Mouse (Mus musculus) right cerebral cortex, adult 2 months (tissue): ENCODE measurements at regions not wholly inside any gene's neighbourhood (a gene's known extent, or its start where the extent isn't known, plus 50 kb on each side); places are given as distances from the start of the nearest gene placed in this dataset.

Source experiments
- DNase-seq, 2 experiments: peaks; one replicate each; pipeline ENCODE4 v3.0.0; 2021 to 2022; ENCODE audit warnings: low spot score in 2 of 2

DNA sequence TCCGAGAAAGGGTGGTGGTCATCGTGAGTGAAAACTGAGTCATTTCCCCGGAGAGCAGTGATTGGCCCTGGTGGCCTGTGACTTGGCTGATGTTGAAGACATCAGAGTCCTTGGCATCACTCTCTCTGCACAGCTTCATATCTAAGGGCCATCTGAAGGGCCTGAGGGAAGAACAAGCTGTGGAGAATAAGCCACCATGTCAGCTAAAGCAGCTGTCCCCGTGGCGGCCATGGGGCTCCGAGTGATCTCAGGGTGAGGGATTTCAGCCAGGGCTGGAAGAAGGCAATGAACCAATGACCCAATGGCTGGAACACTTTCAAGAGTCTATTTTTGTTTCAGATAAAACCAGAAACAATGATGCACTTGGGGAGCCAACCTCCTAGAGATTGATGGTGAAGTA lies 62.2 kb downstream of the Ttc32 start:
- DNase-seq = no peak

- DNase-seq = no peak
These were observed 65.3 kb downstream of the Ttc32 start for GRCm38 (mm10) chr12:9095061-9095460.

DNA sequence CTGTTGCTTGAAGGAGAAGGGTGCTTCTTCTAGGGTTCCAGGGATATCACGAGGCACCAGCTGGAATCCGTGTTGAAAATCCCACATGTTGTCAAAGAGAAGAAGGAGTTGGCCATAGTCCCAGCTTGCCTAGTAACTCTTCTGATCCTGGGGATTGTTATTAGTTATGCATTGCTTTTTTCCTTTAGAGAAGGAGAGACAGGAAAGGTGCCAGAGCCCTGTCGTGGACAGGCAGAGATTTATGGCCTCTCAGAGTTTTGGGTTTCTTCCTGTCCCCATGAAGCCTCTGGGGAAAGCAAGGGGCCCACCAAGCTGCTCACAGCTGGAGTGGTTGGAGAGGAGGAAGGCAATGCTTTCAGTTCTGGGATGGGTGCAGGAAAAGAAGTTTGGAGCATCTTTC lies 76.6 kb downstream of the Ttc32 start:
- DNase-seq = no peak

DNA sequence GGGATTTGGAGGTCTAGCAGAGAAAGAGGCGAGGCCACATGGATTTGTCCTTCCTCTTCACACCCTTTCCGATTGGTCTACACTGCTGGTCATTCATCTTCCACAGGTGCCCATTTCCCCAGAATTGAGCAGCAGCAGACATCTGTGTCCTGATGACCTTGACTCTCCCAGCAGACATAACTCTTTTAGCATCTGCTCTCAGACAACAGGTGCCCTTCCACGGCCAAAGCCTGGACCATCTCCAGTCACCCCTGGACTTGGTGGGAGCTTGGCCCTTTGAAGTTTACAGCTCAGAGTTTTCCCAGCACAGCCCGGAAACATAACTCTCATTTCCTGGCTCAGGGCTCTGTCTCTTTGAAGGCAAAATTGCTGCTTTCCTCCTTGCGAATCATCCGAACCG lies 80.0 kb downstream of the Ttc32 start:
- DNase-seq = no peak

DNA sequence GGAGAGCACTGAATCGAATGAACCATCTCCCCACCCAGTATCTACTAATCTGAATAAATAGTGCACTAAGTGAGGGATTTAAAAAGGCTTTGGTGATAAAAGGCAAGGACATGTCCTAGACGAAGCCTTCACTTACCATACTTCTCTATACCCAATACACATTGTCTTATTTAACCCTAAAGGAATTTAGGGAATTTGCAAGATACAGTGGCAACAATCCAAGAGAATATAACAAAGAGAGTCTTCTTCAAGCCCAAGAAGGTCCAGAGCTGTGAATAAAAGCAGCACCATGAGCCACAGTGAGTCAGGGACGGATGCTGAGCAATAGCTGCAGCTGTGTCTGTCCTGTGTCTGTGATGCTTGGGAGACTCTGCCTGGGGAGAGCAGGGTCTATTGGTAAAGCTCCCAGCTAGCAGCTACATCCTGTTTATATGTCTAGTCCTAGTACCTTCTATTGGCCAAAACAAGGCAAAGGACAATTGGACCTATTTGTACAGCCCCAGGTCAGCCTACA lies 82.4 kb downstream of the Ttc32 start:
- no peak for DNase-seq

- DNase-seq = peak; percentile 12 to 19
These were observed 83.9 kb downstream of the Ttc32 start for GRCm38 (mm10) chr12:9113652-9114051.

DNA sequence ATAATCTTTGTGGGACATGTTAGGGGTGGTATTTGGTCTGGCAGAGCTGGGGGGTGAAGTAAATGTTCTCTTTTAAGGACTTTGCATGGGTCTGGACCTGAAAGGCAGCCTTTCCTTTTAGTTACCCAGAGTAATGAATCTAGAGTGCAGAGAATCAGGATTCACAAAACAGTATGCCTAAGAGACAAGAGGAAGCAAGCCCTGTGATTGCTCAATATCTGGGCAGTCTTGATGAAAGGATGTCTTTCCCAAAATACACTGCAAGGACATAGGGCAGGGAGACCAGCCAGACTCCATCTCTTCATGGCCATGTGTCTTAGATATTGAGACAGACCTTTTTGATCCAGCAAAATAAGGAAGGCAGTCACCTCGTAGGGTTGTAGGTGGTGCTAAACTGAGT lies 84.3 kb downstream of the Ttc32 start:
- DNase-seq = no peak

GRCm38 (mm10) chr12:9118576-9118975 lies 88.8 kb downstream of the Ttc32 start:
- no peak for DNase-seq

- DNase-seq = no peak
These were observed 98.2 kb downstream of the Ttc32 start for GRCm38 (mm10) chr12:9127931-9128550.

DNA sequence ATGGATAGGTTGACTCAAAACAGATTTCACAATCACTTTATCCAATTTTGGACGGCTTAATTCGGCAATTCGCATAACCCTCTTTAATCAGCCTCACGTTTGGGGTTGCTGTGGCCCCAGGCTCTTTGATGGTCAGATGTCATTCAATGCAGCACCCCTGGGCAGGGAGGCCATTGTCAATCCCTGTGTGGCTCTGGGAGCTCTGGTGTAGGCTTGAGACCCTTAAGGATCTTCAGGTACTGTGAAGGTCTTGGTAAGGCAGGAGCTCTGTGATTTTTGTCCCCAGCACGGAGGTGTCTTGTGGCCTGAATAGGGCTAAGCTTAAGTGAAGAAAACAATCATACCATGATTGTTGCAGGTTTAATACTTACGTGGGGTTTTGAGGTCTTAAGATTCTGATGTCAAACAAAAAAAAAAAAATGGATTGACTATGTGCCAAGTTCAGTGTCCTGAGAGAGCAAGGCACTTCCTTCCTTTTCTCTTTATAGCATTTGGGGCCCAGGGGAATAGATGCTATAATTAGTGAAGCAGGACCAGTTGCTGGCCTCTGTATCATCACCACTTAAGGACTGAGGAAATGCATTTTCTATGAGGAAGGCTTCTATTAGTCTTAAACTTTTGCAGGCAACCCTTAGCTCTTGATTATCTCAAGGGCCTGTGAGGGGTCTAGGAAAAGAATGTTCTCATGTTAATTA lies 98.9 kb downstream of the Ttc32 start:
- no peak for DNase-seq

DNA sequence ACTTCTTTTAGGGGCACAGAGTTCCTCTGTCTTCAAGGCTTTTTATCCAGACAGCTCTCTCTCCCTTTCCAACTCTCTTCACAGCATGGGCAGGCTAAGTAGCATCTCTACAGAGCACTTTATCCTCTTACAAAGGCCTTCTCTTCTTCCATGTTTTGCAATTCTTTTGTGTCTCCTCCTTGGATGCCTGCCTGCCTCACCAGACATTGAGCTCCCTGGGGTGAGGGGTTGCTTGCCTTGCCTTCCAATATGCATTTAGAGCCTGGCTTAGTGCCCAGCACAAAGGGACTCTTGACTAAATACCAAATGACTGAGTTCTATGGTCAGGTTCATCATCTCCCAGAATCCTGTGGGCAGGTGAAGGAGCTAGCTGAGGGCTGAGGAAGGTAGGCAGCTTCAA lies 102.8 kb downstream of the Ttc32 start:
- DNase-seq = no peak

DNA sequence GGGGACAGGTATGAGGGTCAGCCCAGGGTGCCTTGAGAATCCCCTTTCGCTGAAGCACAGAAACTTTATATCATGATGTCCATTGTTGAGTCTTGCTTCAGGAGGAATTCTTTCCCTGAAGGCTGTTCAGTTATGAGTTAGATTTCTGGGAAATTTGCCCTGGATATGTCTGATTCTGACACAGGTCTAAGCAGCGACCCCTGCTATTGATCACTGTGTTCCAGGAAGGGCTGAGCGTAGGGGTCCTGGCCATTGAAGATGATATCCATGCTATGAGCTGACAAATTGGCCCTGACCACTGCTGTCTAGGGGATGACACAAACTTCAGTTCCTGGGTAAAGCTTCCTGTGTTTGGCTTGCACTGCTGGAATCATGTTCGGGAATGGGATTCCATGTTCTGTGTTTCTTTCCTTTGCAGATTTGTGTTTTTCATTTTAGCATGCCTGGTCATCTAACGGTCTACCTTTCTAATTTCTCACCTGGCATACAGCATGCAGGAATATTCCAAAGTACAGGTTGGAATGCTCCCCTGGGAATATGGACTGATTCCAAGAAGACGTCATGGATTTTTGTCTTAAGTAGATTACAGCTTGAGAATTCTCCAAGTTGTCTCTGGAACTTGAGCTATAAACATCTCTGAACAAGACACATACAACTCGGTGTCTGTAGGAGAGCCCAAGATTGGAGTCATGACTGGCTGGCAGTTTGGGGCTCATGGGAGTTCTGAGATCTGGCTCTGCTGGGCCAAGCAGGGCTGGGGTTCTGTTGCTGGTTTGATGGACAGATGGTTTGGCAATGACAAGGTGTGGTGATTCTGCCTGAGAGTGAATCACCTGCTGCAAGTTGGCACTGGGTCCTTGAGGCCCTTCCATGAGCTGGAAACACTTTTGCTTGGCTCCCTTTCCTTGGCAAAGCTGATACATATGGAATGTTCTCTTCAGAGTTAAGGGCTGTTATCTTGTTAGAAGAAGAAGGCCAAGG lies 104.4 kb downstream of the Ttc32 start:
- no peak for DNase-seq

GRCm38 (mm10) chr12:9151001-9151400 lies 121.2 kb downstream of the Ttc32 start:
- no peak for DNase-seq

DNA sequence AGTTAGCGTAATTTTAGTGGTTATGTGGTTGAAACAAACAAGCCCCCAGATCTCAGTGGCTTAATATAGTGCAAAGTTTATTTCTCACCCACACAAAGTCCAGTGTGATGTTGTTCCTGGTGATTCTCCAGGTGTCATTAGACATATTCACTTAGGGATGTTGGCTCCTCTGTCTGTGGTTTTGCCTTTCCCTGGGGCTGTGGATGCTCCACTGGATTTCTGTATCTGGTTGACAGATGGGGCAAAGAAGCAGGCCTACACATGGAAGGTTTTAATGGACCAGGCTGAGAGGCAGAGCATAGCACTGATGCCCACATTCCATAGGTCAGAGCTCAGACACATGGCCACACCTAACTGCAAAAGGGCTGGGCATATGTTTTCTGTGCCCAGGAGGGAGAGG lies 121.6 kb downstream of the Ttc32 start:
- no peak for DNase-seq

GRCm38 (mm10) chr12:9154491-9154890 lies 124.7 kb downstream of the Ttc32 start:
- DNase-seq = no peak

- no peak for DNase-seq
These were observed 127.0 kb downstream of the Ttc32 start for GRCm38 (mm10) chr12:9156794-9157193.

DNA sequence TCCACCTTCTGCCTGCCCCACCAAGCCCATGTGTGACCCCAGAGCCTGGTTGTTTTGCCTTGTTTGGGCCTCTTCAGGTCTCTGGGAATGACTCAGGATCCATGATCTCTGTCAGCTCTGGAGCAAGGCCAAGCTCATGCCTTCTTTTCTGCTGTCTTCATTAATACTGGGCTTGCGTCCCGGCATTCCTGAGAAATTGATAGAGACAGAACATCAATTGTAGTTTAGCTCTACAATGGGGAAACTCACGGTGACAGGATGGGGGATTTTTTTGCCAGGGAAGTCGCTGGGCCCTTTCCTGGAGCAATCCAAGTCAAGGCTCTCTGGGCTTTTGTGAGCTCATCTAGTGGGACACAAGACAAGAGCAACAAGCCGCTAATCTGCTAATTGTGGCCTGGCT lies 129.0 kb downstream of the Ttc32 start:
- no peak for DNase-seq

- no peak for DNase-seq
These were observed 135.7 kb downstream of the Ttc32 start for GRCm38 (mm10) chr12:9165367-9165940.

DNA sequence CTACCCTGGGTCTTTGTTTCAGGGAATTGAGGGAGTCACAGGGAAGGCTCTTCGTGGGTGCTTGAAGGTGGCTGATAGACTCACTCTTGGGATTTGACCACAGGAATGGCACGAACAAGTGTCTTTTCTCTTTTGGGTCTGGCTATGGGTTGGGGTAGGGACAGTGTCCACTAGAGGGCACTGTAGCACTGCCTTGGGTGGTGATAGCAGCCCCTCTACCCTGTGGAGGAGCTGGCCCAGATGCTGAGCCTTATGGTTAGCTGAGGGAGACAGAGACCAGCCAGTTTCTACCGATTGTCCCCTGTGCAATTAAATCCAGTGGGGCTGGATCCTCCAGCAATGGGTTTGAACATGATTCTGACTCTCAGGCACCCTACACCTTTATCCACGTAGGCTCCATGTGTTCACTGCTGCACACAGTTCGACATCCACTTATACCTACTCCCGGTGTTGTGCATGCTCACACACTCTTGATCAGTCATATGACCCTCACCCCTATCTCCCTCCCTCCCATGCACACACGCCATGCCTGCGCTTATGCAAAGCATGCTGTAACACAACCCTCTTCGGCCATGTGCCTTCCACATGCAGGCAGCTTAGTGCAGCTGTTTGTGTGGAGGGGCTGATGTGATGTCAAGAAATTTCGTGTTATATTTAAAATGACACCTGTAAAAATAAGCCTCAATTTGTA lies 136.6 kb downstream of the Ttc32 start:
- DNase-seq = no peak

DNA sequence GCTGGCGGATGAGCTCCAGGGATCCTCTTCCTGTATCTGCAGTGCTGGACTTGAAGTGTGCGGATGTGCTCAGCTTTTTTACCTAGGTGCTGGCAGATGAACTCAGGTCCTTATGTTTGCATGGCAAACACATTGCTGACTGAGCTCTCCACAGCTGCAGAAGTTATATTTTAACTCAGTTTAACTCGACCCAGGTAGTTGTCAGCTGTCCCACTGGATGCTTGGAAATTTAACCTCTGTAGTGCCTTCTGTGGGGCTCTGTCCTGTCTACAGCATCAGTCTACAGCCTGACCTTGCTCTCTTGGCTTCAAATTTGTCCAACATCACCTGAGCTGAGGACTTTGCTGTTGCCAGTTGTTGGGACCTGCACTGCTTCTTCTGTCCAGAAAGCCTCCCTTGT lies 139.2 kb downstream of the Ttc32 start:
- DNase-seq = no peak

GRCm38 (mm10) chr12:9173680-9174079 lies 143.9 kb downstream of the Ttc32 start:
- DNase-seq = no peak
